Mouse (Mus musculus): ENCODE results near the gene Tmem201.

DNA sequence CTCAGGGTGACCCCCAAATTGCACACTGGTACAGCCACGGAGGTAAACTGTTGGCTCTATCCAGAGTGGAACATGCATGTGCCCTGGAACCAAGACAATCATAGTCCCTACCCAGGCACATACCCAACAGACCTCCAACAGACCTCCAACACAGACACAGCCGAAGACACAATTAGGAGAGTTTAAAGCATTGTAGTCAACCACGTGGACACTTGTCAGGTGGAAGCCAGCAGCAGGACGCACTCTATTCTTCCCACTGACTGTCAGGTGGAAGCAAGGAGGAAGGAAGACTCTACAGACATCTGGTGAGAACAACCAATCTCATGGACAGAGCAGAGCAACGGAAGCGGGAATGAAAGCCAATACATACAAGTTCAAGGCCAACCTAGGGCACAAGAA is 72.2 kb downstream of the Tmem201 start:
- TF ChIP-seq POLR2A (IDR thresholded peaks at IDR 0.05; ENCODE audit: low read depth, low read length): no peak
- TF ChIP-seq CTCF (conservative IDR thresholded peaks at IDR 0.05; ENCODE audit: insufficient read depth, insufficient read length, low read depth, low read length): no peak

Data from kidney, adult 2 months (tissue).